ENCODE assay signal across 14 mouse cellular contexts in genomic region chr4:46705739-46706138, GRCm38 (mm10). TPM values are rescaled to one million over a fixed set of nuclear protein-coding genes. Genes with fewer than 3 reads are reported as not detected.
DNase-seq lines count a peak whose midpoint lies in the region; ATAC-seq and TF ChIP-seq lines count a peak whose summit lies in the region.
"Had no signal": no experiment of that assay in that cellular context is flagged by ENCODE, and none has a peak within 500 bp of the region (broad histone marks: within the 10 kb centered on the region; RNA-seq: fewer than 3 reads in every experiment).

No protein-coding gene starts in this region.

- no peaks in the 10 kb centered on the region for H3K36me3 ChIP-seq in hindbrain, postnatal 0 days (ENCODE audit: insufficient read depth, low read length)
- no peaks in the 10 kb centered on the region for H3K36me3 ChIP-seq in hindbrain, embryonic 16.5 days (ENCODE audit: control insufficient read depth, insufficient read depth, low read length)
- H3K36me3 ChIP-seq in lung, postnatal 0 days (ENCODE audit: insufficient read depth, low read length): no peaks in the 10 kb centered on the region
- H3K36me3 ChIP-seq: embryonic facial prominence, embryonic 13.5 days; forebrain, embryonic 12.5 days; heart, embryonic 13.5 days; hindbrain, embryonic 15.5 days had no signal

- H3K27ac ChIP-seq in hindbrain, postnatal 0 days: no peak overlapping the region
- no peak overlapping the region for H3K27ac ChIP-seq in hindbrain, embryonic 16.5 days (ENCODE audit: low read depth, low read length)
- no peak overlapping the region for H3K27ac ChIP-seq in lung, postnatal 0 days (ENCODE audit: low read length)
- H3K27ac ChIP-seq in cortical plate, adult 2 months (ENCODE audit: insufficient read depth, low read length): no peak overlapping the region
- H3K27ac ChIP-seq: embryonic facial prominence, embryonic 13.5 days; forebrain, embryonic 12.5 days; heart, embryonic 13.5 days; hindbrain, embryonic 15.5 days had no signal

- DNase-seq in hindbrain, postnatal 0 days (ENCODE audit: low spot score): peak; percentile 61
- no peak for DNase-seq in lung, postnatal 0 days (ENCODE audit: low spot score)
- DNase-seq in lung, postnatal 25 days (ENCODE audit: low spot score): no peak
- peak; percentile 10 for DNase-seq in MN1 (ENCODE audit: low spot score)
- no peak for DNase-seq in adrenal gland, postnatal 10 days
- DNase-seq: cerebellum, adult 8-10 months; gastrocnemius, postnatal 14 days; lung, postnatal 4 days had no signal

- no peak overlapping the region for H3K4me3 ChIP-seq in hindbrain, postnatal 0 days (ENCODE audit: low read length)
- H3K4me3 ChIP-seq in hindbrain, embryonic 16.5 days (ENCODE audit: low read length): no peak overlapping the region
- no peak overlapping the region for H3K4me3 ChIP-seq in lung, postnatal 0 days (ENCODE audit: low read depth, low read length)
- H3K4me3 ChIP-seq in cortical plate, adult 2 months (ENCODE audit: insufficient read depth, low read length): no peak overlapping the region
- H3K4me3 ChIP-seq: embryonic facial prominence, embryonic 13.5 days; forebrain, embryonic 12.5 days; heart, embryonic 13.5 days; hindbrain, embryonic 15.5 days had no signal

- no peak for ATAC-seq in hindbrain, postnatal 0 days
- no peak for ATAC-seq in hindbrain, embryonic 16.5 days
- no peak for ATAC-seq in lung, postnatal 0 days

- TF ChIP-seq EP300 in lung, postnatal 0 days (IDR thresholded peaks at IDR 0.05): no peak

- H3K9ac ChIP-seq in hindbrain, postnatal 0 days (replicated peaks; ENCODE audit: low read length): no peak overlapping the region
- H3K9ac ChIP-seq in hindbrain, embryonic 16.5 days (ENCODE audit: low read depth, low read length): no peak overlapping the region
- no peak overlapping the region for H3K9ac ChIP-seq in lung, postnatal 0 days (replicated peaks; ENCODE audit: low read depth)
- H3K9ac ChIP-seq: embryonic facial prominence, embryonic 13.5 days; forebrain, embryonic 12.5 days; heart, embryonic 13.5 days; hindbrain, embryonic 15.5 days had no signal

- TF ChIP-seq CTCF in hindbrain, postnatal 0 days (IDR thresholded peaks at IDR 0.05; ENCODE audit: low read depth): peak; percentile 72
- TF ChIP-seq CTCF in lung, postnatal 0 days (IDR thresholded peaks at IDR 0.05): 0 out of 2 replicates have a peak, but pooled peaks have one; percentile 9
- peak; percentile 27; the same call in 1 of the 2 replicates for TF ChIP-seq CTCF in cortical plate, adult 2 months (IDR thresholded peaks at IDR 0.05; ENCODE audit: extremely low read depth, insufficient read depth, low read length)

- H3K4me1 ChIP-seq in hindbrain, postnatal 0 days (ENCODE audit: insufficient read depth, low read length): peaks cover 12% of the 10 kb centered on the region; the same call in 1 of the 2 replicates
- peaks cover 8% of the 10 kb centered on the region; the same call in 1 of the 2 replicates for H3K4me1 ChIP-seq in hindbrain, embryonic 16.5 days (ENCODE audit: control insufficient read depth, insufficient read depth, low read depth, low read length)
- no peaks in the 10 kb centered on the region for H3K4me1 ChIP-seq in lung, postnatal 0 days (ENCODE audit: insufficient read depth, low read depth, low read length)
- H3K4me1 ChIP-seq in cortical plate, adult 2 months (ENCODE audit: control insufficient read depth, insufficient read depth, low read length): peaks cover 6% of the 10 kb centered on the region

- H3K4me2 ChIP-seq in hindbrain, postnatal 0 days (ENCODE audit: low read depth, low read length): no peak overlapping the region
- no peak overlapping the region for H3K4me2 ChIP-seq in hindbrain, embryonic 16.5 days (ENCODE audit: low read length)
- no peak overlapping the region for H3K4me2 ChIP-seq in lung, postnatal 0 days (replicated peaks; ENCODE audit: low read depth, low read length)
- H3K4me2 ChIP-seq: embryonic facial prominence, embryonic 13.5 days; forebrain, embryonic 12.5 days; heart, embryonic 13.5 days; hindbrain, embryonic 15.5 days had no signal

- no peaks in the 10 kb centered on the region for H3K27me3 ChIP-seq in hindbrain, postnatal 0 days (ENCODE audit: insufficient read depth, low read length)
- H3K27me3 ChIP-seq in hindbrain, embryonic 16.5 days (replicated peaks; ENCODE audit: control insufficient read depth, insufficient read depth, low read length): no peaks in the 10 kb centered on the region
- H3K27me3 ChIP-seq in lung, postnatal 0 days (replicated peaks; ENCODE audit: insufficient read depth, low read length): no peaks in the 10 kb centered on the region
- H3K27me3 ChIP-seq: embryonic facial prominence, embryonic 13.5 days; forebrain, embryonic 12.5 days; heart, embryonic 13.5 days; hindbrain, embryonic 15.5 days had no signal

- no peak for TF ChIP-seq POLR2A in cortical plate, adult 2 months (IDR thresholded peaks at IDR 0.05; ENCODE audit: extremely low read depth, insufficient read depth, low read length)

- H3K9me3 ChIP-seq in hindbrain, postnatal 0 days (ENCODE audit: low read length): no peaks in the 10 kb centered on the region
- H3K9me3 ChIP-seq in hindbrain, embryonic 16.5 days (ENCODE audit: control insufficient read depth, low read length): no peaks in the 10 kb centered on the region
- H3K9me3 ChIP-seq in lung, postnatal 0 days (ENCODE audit: low read length): no peaks in the 10 kb centered on the region
- H3K9me3 ChIP-seq: embryonic facial prominence, embryonic 13.5 days; forebrain, embryonic 12.5 days; heart, embryonic 13.5 days; hindbrain, embryonic 15.5 days had no signal

- 61% methylated on average over 12 of the region's 12 CpGs for WGBS in hindbrain, postnatal 0 days
- WGBS in hindbrain, embryonic 16.5 days: 78% methylated on average over 12 of the region's 12 CpGs
- 73% methylated on average over 12 of the region's 12 CpGs for WGBS in lung, postnatal 0 days

RNA-seq across cellular contexts. Expression of gene Tbc1d2, which starts 55.7 kb away (rescaled TPM):
- 2.3 and 3.2 TPM in 2 replicates for total RNA-seq in hindbrain, postnatal 0 days (2014; rRNA removed)
- 1.0 and 1.5 TPM in 2 replicates for polyA plus RNA-seq in hindbrain, postnatal 0 days (2015; fragmentation: Nextera tagmentation; extraction: Ambion mirVana)
- polyA plus RNA-seq in hindbrain, embryonic 16.5 days (2015; fragmentation: Nextera tagmentation; extraction: Ambion mirVana): 1.1 and 1.3 TPM in 2 replicates
- polyA plus RNA-seq in lung, postnatal 0 days (2015; fragmentation: Nextera tagmentation; extraction: Ambion mirVana): 6.7 and 6.9 TPM in 2 replicates
- polyA plus RNA-seq in cortical plate, adult 2 months (2012; rRNA removed): 5.6 and 6.4 TPM in 2 replicates
- total RNA-seq in adrenal gland, postnatal 10 days (2021): 1 to 10 TPM; 2.2 to 3.7 TPM

Comparison
In these comparisons a context has a peak if more than half of its experiments do, and no peak if none do; other contexts are left out.
1. DNase-seq: peak in hindbrain, postnatal 0 days (single experiment) and MN1 (single experiment); none in lung, postnatal 0 days (single experiment), lung, postnatal 25 days (single experiment) and adrenal gland, postnatal 10 days (single experiment).
2. CTCF ChIP-seq: peak in every context shown above with its lines; median percentile 72 in hindbrain, postnatal 0 days; 27 in cortical plate, adult 2 months; 9 in lung, postnatal 0 days.